Mouse (Mus musculus): ENCODE data around the gene Isoc2b. TPM values are rescaled to one million over a fixed set of nuclear protein-coding genes. Genes with fewer than 3 reads are reported as not detected.
"Not testable (repeated sequence)": the region's sequence is repeated elsewhere in the genome, so short reads cannot be mapped to it uniquely, and the experiment has no call there.

Isoc2b gene
- polyA plus RNA-seq, 1 experiment, result 3.8 TPM

- peak overlapping the region; percentile 56 for H3K9ac ChIP-seq (ENCODE audit: low read depth, poor library complexity, severe bottlenecking)
- H3K9me3 ChIP-seq (replicated peaks; ENCODE audit: control insufficient read depth, insufficient read depth, low read length, poor library complexity, severe bottlenecking), result no peaks in the 10 kb centered on the region
- no peak overlapping the region for H3K27ac ChIP-seq (ENCODE audit: insufficient read depth, low read length)
- no peaks in the 10 kb centered on the region for H3K27me3 ChIP-seq (ENCODE audit: control insufficient read depth, insufficient read depth, low read length, poor library complexity, severe bottlenecking)
- no peaks in the 10 kb centered on the region for H3K4me1 ChIP-seq (ENCODE audit: control insufficient read depth, insufficient read depth, low read length)
- TF ChIP-seq CTCF (IDR thresholded peaks at IDR 0.05; ENCODE audit: low read depth, low read length) (no peak), EP300 (IDR thresholded peaks at IDR 0.05; ENCODE audit: insufficient read depth, low read depth, low read length) (no peak), POLR2A (IDR thresholded peaks at IDR 0.05; ENCODE audit: insufficient read depth, low read length) (no peak)
- H3K36me3 ChIP-seq (ENCODE audit: control insufficient read depth, insufficient read depth, low read length, poor library complexity, severe bottlenecking), result no peaks in the 10 kb centered on the region
- H3K4me3 ChIP-seq (ENCODE audit: low read depth, low read length), result peak overlapping the region; percentile 72
Observed at GRCm38 (mm10) chr7:4835631-4836327, 34.3 kb downstream of the Isoc2b start.

- peak overlapping the region; percentile 11; the same call in 1 of the 2 replicates for H3K4me3 ChIP-seq (ENCODE audit: low read depth, low read length)
- H3K9ac ChIP-seq (ENCODE audit: low read depth, poor library complexity, severe bottlenecking), result no peak overlapping the region
- no peaks in the 10 kb centered on the region for H3K9me3 ChIP-seq (replicated peaks; ENCODE audit: control insufficient read depth, insufficient read depth, low read length, poor library complexity, severe bottlenecking)
- H3K27me3 ChIP-seq (ENCODE audit: control insufficient read depth, insufficient read depth, low read length, poor library complexity, severe bottlenecking), result no peaks in the 10 kb centered on the region
- H3K36me3 ChIP-seq (ENCODE audit: control insufficient read depth, insufficient read depth, low read length, poor library complexity, severe bottlenecking), result no peaks in the 10 kb centered on the region
- TF ChIP-seq CTCF (IDR thresholded peaks at IDR 0.05; ENCODE audit: low read depth, low read length) (no peak), EP300 (IDR thresholded peaks at IDR 0.05; ENCODE audit: insufficient read depth, low read depth, low read length) (no peak), POLR2A (IDR thresholded peaks at IDR 0.05; ENCODE audit: insufficient read depth, low read length) (no peak)
- H3K27ac ChIP-seq (ENCODE audit: insufficient read depth, low read length), result no peak overlapping the region
- peaks cover 3% of the 10 kb centered on the region for H3K4me1 ChIP-seq (ENCODE audit: control insufficient read depth, insufficient read depth, low read length)
Observed at GRCm38 (mm10) chr7:4830476-4830875, 39.6 kb downstream of the Isoc2b start.

GRCm38 (mm10) chr7:4825365-4825764 is 44.7 kb downstream of the Isoc2b start:
- H3K36me3 ChIP-seq (ENCODE audit: control insufficient read depth, insufficient read depth, low read length, poor library complexity, severe bottlenecking), result no peaks in the 10 kb centered on the region
- H3K4me3 ChIP-seq (ENCODE audit: low read depth, low read length), result peak overlapping the region; percentile 21; the same call in 1 of the 2 replicates
- H3K27me3 ChIP-seq (ENCODE audit: control insufficient read depth, insufficient read depth, low read length, poor library complexity, severe bottlenecking), result no peaks in the 10 kb centered on the region
- peak overlapping the region; percentile 5; the same call in 1 of the 2 replicates for H3K9ac ChIP-seq (ENCODE audit: low read depth, poor library complexity, severe bottlenecking)
- peak overlapping the region; percentile 67; the same call in 1 of the 2 replicates for H3K27ac ChIP-seq (ENCODE audit: insufficient read depth, low read length)
- TF ChIP-seq POLR2A (IDR thresholded peaks at IDR 0.05; ENCODE audit: insufficient read depth, low read length) (no peak), EP300 (IDR thresholded peaks at IDR 0.05; ENCODE audit: insufficient read depth, low read depth, low read length) (peak; percentile 90)
- peaks cover 25% of the 10 kb centered on the region for H3K4me1 ChIP-seq (ENCODE audit: control insufficient read depth, insufficient read depth, low read length)
- H3K9me3 ChIP-seq (replicated peaks; ENCODE audit: control insufficient read depth, insufficient read depth, low read length, poor library complexity, severe bottlenecking), result no peaks in the 10 kb centered on the region

GRCm38 (mm10) chr7:4822162-4822907 is 47.7 kb downstream of the Isoc2b start:
- peaks cover 28% of the 10 kb centered on the region for H3K4me1 ChIP-seq (ENCODE audit: control insufficient read depth, insufficient read depth, low read length)
- no peaks in the 10 kb centered on the region for H3K9me3 ChIP-seq (replicated peaks; ENCODE audit: control insufficient read depth, insufficient read depth, low read length, poor library complexity, severe bottlenecking)
- no peaks in the 10 kb centered on the region for H3K36me3 ChIP-seq (ENCODE audit: control insufficient read depth, insufficient read depth, low read length, poor library complexity, severe bottlenecking)
- no peak overlapping the region for H3K4me3 ChIP-seq (ENCODE audit: low read depth, low read length)
- TF ChIP-seq EP300 (IDR thresholded peaks at IDR 0.05; ENCODE audit: insufficient read depth, low read depth, low read length) (peak; percentile 82; the same call in 1 of the 2 replicates), CTCF (IDR thresholded peaks at IDR 0.05; ENCODE audit: low read depth, low read length) (no peak)
- H3K27ac ChIP-seq (ENCODE audit: insufficient read depth, low read length), result peak overlapping the region; percentile 82
- 0 out of 2 replicates have a peak overlapping the region, but pooled peaks have one; percentile 6 for H3K9ac ChIP-seq (ENCODE audit: low read depth, poor library complexity, severe bottlenecking)
- H3K27me3 ChIP-seq (ENCODE audit: control insufficient read depth, insufficient read depth, low read length, poor library complexity, severe bottlenecking), result no peaks in the 10 kb centered on the region

GRCm38 (mm10) chr7:4821690-4822089 is 48.4 kb downstream of the Isoc2b start:
- no peak overlapping the region for H3K4me3 ChIP-seq (ENCODE audit: low read depth, low read length)
- peaks cover 27% of the 10 kb centered on the region for H3K4me1 ChIP-seq (ENCODE audit: control insufficient read depth, insufficient read depth, low read length)
- TF ChIP-seq EP300 (IDR thresholded peaks at IDR 0.05; ENCODE audit: insufficient read depth, low read depth, low read length) (no peak), POLR2A (IDR thresholded peaks at IDR 0.05; ENCODE audit: insufficient read depth, low read length) (no peak), CTCF (IDR thresholded peaks at IDR 0.05; ENCODE audit: low read depth, low read length) (no peak)
- H3K9ac ChIP-seq (ENCODE audit: low read depth, poor library complexity, severe bottlenecking), result no peak overlapping the region
- no peaks in the 10 kb centered on the region for H3K36me3 ChIP-seq (ENCODE audit: control insufficient read depth, insufficient read depth, low read length, poor library complexity, severe bottlenecking)
- no peaks in the 10 kb centered on the region for H3K9me3 ChIP-seq (replicated peaks; ENCODE audit: control insufficient read depth, insufficient read depth, low read length, poor library complexity, severe bottlenecking)
- H3K27ac ChIP-seq (ENCODE audit: insufficient read depth, low read length), result peak overlapping the region; percentile 82
- H3K27me3 ChIP-seq (ENCODE audit: control insufficient read depth, insufficient read depth, low read length, poor library complexity, severe bottlenecking), result no peaks in the 10 kb centered on the region

- not testable (repeated sequence) for H3K4me3 ChIP-seq (ENCODE audit: low read depth, low read length); H3K27me3 ChIP-seq (ENCODE audit: control insufficient read depth, insufficient read depth, low read length, poor library complexity, severe bottlenecking); H3K36me3 ChIP-seq (ENCODE audit: control insufficient read depth, insufficient read depth, low read length, poor library complexity, severe bottlenecking); H3K9ac ChIP-seq (ENCODE audit: low read depth, poor library complexity, severe bottlenecking); H3K9me3 ChIP-seq (replicated peaks; ENCODE audit: control insufficient read depth, insufficient read depth, low read length, poor library complexity, severe bottlenecking)
- Histone ChIP-seq H3K4me1 (ENCODE audit: control insufficient read depth, insufficient read depth, low read length) (peaks cover 24% of the 10 kb centered on the region), H3K27ac (ENCODE audit: insufficient read depth, low read length) (peak overlapping the region; percentile 82)
- peak; percentile 99 for TF ChIP-seq EP300 (IDR thresholded peaks at IDR 0.05; ENCODE audit: insufficient read depth, low read depth, low read length)
Observed at GRCm38 (mm10) chr7:4820925-4821324, 49.1 kb downstream of the Isoc2b start.

Data from ES-Bruce4 (cell line).